Mouse (Mus musculus) limb, embryonic 10.5 days (tissue): ENCODE data around the gene Ttf1. TPM values are rescaled to one million over a fixed set of nuclear protein-coding genes. Genes with fewer than 3 reads are reported as not detected.
"Not testable (repeated sequence)": the region's sequence is repeated elsewhere in the genome, so short reads cannot be mapped to it uniquely, and the experiment has no call there.

Source experiments
- DNase-seq: peaks from one replicate; pipeline ENCODE4 v3.0.0-alpha.2; 2017; ENCODE audit warnings: low spot score
- H3K27ac ChIP-seq: fragments of 300-500 bp; sonication (generic); 2 replicates; pipeline ENCODE4 v1.5.1; 2016; ENCODE audit warnings: mild to moderate bottlenecking
- H3K27me3 ChIP-seq: fragments of 300-500 bp; sonication (generic); 2 replicates; pipeline ENCODE4 v1.6.1; 2016; ENCODE audit warnings: low read depth, mild to moderate bottlenecking; ENCODE audit not compliant: poor library complexity, severe bottlenecking
- H3K36me3 ChIP-seq: fragments of 300-500 bp; sonication (generic); 2 replicates; pipeline ENCODE4 v1.6.1; 2016; ENCODE audit warnings: mild to moderate bottlenecking, moderate library complexity
- H3K4me1 ChIP-seq: fragments of 300-500 bp; sonication (generic); 2 replicates; pipeline ENCODE4 v1.6.1; 2016
- H3K4me3 ChIP-seq: fragments of 300-500 bp; sonication (generic); 2 replicates; pipeline ENCODE4 v1.5.1; 2016; ENCODE audit warnings: mild to moderate bottlenecking, moderate library complexity
- H3K9me3 ChIP-seq: fragments of 300-500 bp; sonication (generic); replicated peaks from 2 replicates; pipeline ENCODE4 v1.6.1; 2016; ENCODE audit warnings: mild to moderate bottlenecking
- WGBS: fragments of 180-500 bp; shearing (Covaris S2); methylation state at CpG from one replicate; pipeline ENCODE4 v1.1.7; 2016; 5-methylcytosine and 5-hydroxymethylcytosine counted together
- polyA plus RNA-seq: library from polyadenylated mRNA; unstranded; fragments of >200 nt; fragmentation: Nextera tagmentation; extraction: Ambion mirVana; gene quantifications from 2 replicates; pipeline ENCODE4 v1.2.1, GENCODE M21; 2016

The Ttf1 gene
- polyA plus RNA-seq, 1 experiment from 2014 or later = 12.5 TPM

DNA sequence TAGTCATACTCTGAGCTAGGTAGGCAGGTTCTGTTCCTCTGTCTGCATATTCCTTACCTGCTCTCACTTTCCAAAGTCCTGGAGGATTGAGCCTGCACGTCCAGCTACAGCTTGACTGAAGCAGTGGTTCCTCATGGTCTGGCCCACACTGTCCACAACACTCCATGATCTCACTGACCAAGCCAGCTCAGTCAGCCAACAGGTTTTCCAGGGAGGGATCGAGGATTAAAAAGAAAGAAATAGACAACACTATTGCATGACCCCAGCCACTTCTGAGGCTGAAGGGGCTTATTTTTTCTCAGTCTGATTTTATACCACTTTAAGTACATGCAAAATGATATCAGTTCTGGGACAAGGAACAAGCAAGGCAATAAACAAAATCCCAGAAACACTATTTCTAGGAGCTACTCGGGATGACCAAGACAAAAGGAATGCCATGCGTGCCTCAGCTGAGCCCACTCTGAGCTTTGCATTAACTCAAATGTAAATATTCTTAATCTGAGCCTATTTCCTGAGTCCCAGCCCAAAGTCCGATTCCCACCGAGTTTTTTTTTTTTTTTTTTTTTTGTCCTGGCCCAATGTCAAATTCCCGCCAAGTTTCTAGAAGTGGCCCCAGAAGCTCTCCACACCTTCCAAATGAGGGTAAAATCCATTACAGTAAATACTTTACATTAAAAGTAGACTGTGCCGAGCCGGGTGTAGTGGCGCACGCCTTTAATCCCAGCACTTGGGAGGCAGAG is 15.4 kb downstream of the Ttf1 start:
- Histone ChIP-seq H3K36me3 (peaks cover 94% of the 10 kb centered on the region), H3K9me3 (no peaks in the 10 kb centered on the region), H3K4me1 (no peaks in the 10 kb centered on the region), H3K27ac (no peak overlapping the region), H3K4me3 (no peak overlapping the region), H3K27me3 (no peaks in the 10 kb centered on the region)
- DNase-seq = no peak
- WGBS = 94% methylated on average over 11 of the region's 11 CpGs

DNA sequence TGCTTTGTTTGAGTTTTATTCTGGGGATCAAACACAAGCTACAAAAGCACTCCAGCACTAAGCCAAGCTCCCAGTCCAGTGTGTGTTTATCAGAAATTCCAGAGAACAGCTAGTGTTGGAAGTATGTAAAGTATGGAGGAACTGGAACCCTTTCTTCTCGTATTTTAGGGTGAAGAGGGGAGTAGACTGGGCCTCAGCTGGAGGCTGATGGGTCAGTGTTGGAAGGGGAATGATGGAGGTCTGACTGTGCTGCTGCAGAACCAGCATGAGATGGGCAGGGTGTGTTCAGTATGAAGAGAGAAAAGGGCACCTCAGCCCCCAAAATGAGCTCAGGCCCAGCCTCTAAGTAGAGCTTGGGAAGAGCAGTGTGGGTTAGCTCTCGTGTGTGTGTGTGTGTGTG is 16.2 kb downstream of the Ttf1 start:
- H3K27ac ChIP-seq = no peak overlapping the region
- no peak overlapping the region for H3K4me3 ChIP-seq
- peaks cover 94% of the 10 kb centered on the region for H3K36me3 ChIP-seq
- 84% methylated on average over 2 of the region's 2 CpGs for WGBS
- DNase-seq = no peak
- no peaks in the 10 kb centered on the region for H3K27me3 ChIP-seq
- no peaks in the 10 kb centered on the region for H3K4me1 ChIP-seq
- H3K9me3 ChIP-seq = no peaks in the 10 kb centered on the region

DNA sequence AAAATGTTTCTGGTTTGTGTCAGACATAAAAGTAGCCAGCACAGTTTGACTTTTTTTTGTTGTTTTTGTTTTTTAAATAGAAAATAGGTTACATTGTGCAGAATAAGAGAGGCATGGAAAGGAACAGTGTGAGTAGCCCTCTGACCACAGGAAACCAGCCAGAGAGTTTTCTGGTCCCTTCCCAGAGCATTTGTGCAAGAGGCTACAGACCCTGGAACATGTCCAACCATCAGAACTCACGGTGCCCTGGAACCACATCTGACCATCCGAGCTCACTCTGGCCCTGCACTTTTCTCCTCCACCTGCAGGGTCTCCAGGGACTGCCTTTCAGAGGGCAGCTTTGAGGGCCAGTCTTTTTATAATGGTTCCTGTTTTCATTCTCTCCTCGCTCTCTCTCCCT is 21.9 kb downstream of the Ttf1 start:
- Histone ChIP-seq H3K27ac (no peak overlapping the region), H3K36me3 (peaks cover 94% of the 10 kb centered on the region), H3K27me3 (no peaks in the 10 kb centered on the region), H3K4me1 (no peaks in the 10 kb centered on the region), H3K9me3 (no peaks in the 10 kb centered on the region), H3K4me3 (no peak overlapping the region)
- DNase-seq = no peak
- WGBS = 81% methylated on average over 3 of the region's 3 CpGs

DNA sequence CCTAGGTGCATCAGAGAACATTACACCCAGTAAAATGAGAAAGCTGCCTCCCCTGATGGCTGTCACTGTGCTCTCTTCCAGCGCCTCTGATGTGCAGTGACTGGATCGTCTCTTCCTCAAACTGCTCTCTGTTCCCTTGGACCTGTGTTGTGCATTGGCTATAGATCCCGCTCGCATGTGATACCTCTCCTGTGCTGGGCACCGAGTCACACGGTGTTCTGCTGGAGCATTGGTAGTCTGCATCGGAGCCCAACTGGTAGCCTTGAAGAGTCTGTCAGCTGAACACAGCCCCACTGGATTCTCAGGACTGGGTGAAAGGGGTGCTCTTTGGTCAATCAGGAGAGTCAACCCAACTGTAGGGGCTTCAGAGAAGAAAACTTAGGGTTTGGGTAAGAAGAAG is 26.0 kb downstream of the Ttf1 start:
- Histone ChIP-seq H3K27ac (no peak overlapping the region), H3K27me3 (no peaks in the 10 kb centered on the region), H3K4me1 (no peaks in the 10 kb centered on the region), H3K36me3 (peaks cover 64% of the 10 kb centered on the region), H3K9me3 (no peaks in the 10 kb centered on the region), H3K4me3 (no peak overlapping the region)
- WGBS = 96% methylated on average over 7 of the region's 7 CpGs
- no peak for DNase-seq

DNA sequence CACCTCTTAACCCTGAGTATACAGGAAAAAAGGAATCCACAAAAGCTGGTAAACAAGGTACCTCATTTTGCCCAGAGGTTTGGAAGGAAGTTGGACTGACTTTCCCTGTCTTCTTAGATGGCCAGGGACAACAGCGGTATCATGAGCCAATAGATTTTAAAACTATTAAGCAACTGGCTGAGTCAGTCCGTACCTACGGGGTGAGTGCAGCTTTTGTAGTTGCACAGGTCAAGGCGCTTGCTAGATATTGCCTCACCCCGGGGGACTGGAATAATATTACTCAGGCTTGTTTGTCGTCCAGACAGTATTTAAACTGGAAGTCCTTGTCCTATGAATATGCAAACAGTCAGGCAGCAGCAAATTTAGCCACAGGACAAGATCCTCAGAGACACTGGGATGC is 29.2 kb downstream of the Ttf1 start:
- not testable (repeated sequence) for H3K4me3 ChIP-seq, H3K27ac ChIP-seq, H3K27me3 ChIP-seq, H3K9me3 ChIP-seq, H3K4me1 ChIP-seq, DNase-seq
- 91% methylated on average over 6 of the region's 6 CpGs for WGBS
- peaks cover 32% of the 10 kb centered on the region for H3K36me3 ChIP-seq

DNA sequence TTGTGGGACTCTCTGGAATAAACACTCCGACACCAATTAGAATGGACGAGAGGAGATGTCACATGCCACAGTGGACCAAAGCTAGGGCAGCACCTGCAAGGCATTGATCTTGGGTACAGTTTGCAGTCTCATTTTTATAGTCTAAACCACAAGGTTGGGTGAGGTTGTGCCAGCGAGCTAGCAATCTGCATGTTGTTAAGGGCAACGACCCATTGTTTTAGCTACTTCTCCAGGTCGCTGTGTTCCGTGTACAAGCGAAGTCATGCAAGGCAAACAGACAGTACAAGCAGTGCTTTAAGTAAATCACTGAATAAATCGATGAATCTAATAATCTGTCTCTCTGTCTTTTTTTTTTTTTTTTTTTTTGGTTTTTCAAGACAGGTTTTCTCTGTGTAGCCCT is 35.6 kb downstream of the Ttf1 start:
- no peak overlapping the region for H3K4me3 ChIP-seq
- no peak overlapping the region for H3K27ac ChIP-seq
- H3K27me3 ChIP-seq = no peaks in the 10 kb centered on the region
- H3K36me3 ChIP-seq = no peaks in the 10 kb centered on the region
- H3K9me3 ChIP-seq = no peaks in the 10 kb centered on the region
- DNase-seq = no peak
- H3K4me1 ChIP-seq = peaks cover 5% of the 10 kb centered on the region
- 93% methylated on average over 8 of the region's 8 CpGs for WGBS

DNA sequence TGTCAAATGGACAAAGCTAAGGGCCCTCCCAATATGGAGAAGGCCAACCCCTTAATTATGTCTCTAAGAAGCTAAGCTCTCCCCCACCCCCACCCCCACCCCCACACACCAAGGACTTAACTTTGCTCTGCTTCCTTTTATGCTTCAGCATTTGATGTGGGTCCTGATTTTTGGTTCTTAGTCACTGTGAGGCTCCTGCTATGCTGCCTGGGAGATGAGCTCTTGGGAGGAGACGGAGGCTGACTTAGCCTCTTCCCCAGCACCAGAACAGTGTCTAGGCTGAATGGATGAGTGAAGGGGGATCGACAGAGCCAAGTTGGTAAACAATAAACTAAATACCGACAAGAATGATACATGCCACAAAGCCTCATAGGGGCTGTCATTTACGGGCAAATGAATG is 36.7 kb downstream of the Ttf1 start:
- 80% methylated on average over 4 of the region's 4 CpGs for WGBS
- H3K36me3 ChIP-seq = no peaks in the 10 kb centered on the region
- peaks cover 5% of the 10 kb centered on the region for H3K4me1 ChIP-seq
- no peaks in the 10 kb centered on the region for H3K27me3 ChIP-seq
- no peak overlapping the region for H3K27ac ChIP-seq
- DNase-seq = no peak
- H3K4me3 ChIP-seq = no peak overlapping the region
- H3K9me3 ChIP-seq = no peaks in the 10 kb centered on the region

DNA sequence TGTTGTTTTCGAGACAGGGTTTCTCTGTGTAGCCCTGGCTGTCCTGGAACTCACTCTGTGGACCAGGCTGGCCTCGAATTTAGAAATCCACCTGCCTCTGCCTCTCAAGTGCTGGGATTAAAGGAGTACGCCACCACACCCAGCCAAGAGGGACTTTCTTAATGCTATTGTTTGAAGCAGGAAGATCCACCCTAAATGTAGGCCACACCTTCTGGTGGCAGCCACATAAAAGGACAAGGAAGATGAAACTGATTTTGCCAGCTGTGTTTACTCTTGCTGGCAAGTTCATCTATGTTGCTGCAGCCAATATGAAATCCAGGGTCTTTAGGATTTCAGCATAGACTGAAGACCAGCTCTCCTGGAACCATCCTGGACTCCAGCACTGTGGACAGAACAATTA is 37.4 kb downstream of the Ttf1 start:
- Histone ChIP-seq H3K4me1 (peaks cover 5% of the 10 kb centered on the region), H3K4me3 (no peak overlapping the region), H3K9me3 (no peaks in the 10 kb centered on the region), H3K27me3 (no peaks in the 10 kb centered on the region), H3K36me3 (no peaks in the 10 kb centered on the region), H3K27ac (no peak overlapping the region)
- WGBS = 86% methylated on average over 3 of the region's 3 CpGs
- DNase-seq = no peak

DNA sequence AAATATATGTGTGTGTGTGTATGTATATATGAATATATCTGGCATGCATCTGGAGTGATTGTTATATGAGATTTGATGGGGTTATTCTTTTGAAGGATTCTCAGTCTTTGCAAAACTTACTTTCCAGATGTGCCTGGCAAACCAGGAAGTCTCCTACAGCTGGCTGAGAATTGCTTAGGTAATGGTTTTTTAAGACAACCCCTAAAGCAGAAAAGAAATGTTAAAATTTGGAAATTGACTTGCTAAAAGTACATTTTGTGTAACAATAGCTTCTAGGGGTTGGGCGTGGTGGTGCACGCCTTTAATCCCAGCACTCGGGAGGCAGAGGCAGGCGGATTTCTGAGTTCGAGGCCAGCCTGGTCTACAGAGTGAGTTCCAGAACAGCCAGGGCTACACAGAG is 37.9 kb downstream of the Ttf1 start:
- not testable (repeated sequence) for DNase-seq, H3K9me3 ChIP-seq, H3K27ac ChIP-seq, H3K4me3 ChIP-seq, H3K36me3 ChIP-seq, H3K27me3 ChIP-seq, H3K4me1 ChIP-seq
- 95% methylated on average over 5 of the region's 5 CpGs for WGBS

DNA sequence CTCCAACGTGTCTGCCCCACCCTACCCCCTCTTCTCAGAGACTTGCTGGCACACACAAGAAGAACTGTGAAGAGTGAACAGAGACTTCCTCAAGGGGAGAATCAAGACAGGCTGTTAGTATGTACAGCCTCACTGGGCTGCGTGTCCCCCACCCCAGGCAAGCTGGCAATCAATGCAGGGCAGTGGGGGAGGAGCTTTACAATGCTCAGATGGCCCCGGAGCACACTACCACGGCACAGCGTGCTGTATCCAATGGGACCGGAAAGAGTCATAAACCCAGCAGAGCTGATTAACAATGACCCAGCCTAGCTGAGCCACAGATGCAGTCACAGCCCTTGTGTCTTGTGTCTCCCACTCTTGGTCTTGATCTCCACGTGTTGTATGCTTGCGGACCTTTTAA is 38.7 kb downstream of the Ttf1 start:
- Histone ChIP-seq H3K27me3 (no peaks in the 10 kb centered on the region), H3K4me1 (peaks cover 5% of the 10 kb centered on the region), H3K27ac (peak overlapping the region; percentile 42; the same call in 1 of the 2 replicates), H3K36me3 (no peaks in the 10 kb centered on the region), H3K9me3 (no peaks in the 10 kb centered on the region), H3K4me3 (no peak overlapping the region)
- 66% methylated on average over 8 of the region's 8 CpGs for WGBS
- no peak for DNase-seq

DNA sequence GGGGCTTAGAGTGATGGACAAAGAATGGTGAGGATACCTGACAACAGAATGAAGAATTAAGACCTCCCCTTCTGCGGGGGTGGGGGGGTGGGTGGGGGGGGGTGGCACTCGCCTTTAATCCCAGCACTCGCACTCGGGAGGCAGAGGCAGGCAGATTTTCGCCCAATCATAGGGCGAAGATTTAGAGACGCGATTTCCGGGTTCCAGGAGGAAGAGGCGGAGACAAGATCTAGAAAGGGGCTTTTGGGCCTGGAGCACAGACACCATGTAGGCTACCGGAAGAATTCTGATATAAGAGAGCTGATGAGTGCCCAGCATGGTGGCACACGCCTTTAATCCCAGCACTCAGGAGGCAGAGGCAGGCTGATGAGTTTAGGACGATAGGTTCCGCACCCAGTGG is 39.6 kb downstream of the Ttf1 start:
- WGBS = 91% methylated on average over 14 of the region's 14 CpGs
- Histone ChIP-seq H3K27ac (no peak overlapping the region), H3K9me3 (no peaks in the 10 kb centered on the region), H3K36me3 (no peaks in the 10 kb centered on the region), H3K4me1 (peaks cover 5% of the 10 kb centered on the region), H3K4me3 (no peak overlapping the region), H3K27me3 (no peaks in the 10 kb centered on the region)
- DNase-seq = no peak

DNA sequence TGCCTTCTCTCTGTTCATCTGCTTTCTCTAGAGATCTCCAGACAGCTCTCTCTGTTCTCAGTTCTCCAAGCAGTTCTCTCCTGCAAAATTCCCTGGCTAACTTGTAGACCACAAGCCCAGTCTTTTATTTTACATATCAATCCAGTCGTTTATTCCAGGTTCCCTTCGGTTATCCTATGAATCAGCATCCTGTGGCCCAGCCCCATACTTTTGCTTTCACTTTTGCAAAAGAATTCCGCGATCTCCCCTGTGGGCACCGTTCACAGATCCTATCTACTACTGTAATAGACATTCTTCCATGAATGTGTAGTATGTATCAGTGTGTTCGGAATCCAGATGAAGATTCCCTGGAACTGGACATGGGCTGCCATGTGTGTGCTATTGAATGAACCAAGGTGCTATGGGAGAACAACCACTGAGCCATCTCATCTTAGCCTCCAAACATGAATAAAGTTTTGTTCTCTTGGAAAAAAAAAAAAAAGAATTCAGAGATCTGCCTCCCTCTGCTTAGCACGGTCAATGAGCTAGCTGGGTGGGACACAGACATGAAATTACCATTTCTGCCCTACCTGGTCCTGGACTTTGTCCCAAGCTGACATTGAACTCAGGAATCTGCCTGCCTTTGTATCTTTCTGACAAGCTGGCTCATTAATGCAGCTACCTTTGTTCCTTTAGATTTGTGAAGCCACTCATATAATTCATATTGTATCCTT is 40.9 kb downstream of the Ttf1 start:
- Histone ChIP-seq H3K4me3 (no peak overlapping the region), H3K27me3 (no peaks in the 10 kb centered on the region), H3K36me3 (no peaks in the 10 kb centered on the region), H3K9me3 (no peaks in the 10 kb centered on the region), H3K4me1 (peaks cover 5% of the 10 kb centered on the region), H3K27ac (no peak overlapping the region)
- 79% methylated on average over 7 of the region's 7 CpGs for WGBS
- DNase-seq = no peak

DNA sequence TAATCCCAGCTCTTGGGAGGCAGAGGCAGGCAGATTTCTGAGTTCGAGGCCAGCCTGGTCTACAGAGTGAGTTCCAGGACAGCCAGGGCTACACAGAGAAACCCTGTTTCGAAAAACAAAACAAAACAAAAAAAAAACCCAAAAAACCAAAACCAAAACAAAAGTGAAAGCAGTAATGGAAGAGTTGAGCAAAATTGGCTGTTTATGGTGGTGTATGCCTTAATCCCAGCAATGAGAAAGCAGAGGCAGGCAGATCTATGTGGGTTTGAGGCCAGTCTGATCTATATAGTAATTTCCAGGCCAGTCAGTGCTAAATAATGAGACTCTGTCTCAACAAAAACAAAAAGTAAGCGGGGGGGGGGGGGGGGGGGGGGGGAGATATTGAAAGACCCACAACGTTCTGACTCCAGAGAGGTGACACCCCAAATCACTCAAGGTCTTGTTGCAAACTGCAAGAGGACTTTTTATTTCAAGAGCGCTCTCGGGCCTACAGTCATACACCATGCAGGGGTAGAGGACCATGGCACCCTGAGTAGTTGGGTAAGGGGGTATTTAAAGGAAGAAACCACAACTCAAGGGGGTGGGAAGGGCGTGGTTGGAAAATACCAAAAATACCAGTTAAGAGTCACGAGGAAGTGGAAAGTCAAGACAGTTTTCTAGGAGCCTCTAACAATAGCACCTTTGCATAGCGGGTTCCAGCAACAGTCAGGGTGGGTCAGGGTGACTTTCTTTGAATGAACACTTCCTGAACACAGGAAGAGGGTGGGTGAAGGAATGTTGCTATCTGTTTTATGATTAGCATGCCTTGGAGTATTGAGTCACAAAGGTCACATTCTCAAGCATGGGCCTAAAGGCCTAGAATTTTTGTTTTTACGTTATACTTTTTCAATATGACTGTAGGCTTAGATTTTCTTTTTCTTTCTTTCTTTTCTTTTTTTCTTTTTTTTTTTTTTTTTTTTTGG is 42.6 kb downstream of the Ttf1 start:
- not testable (repeated sequence) for H3K27me3 ChIP-seq, H3K9me3 ChIP-seq, DNase-seq, H3K4me3 ChIP-seq, H3K36me3 ChIP-seq, H3K4me1 ChIP-seq, H3K27ac ChIP-seq
- WGBS = 86% methylated on average over 10 of the region's 10 CpGs
